Mouse (Mus musculus) midbrain, embryonic 16.5 days (tissue): ENCODE data around the gene Mprip. TPM values are rescaled to one million over a fixed set of nuclear protein-coding genes. Genes with fewer than 3 reads are reported as not detected.

Experiments used
- ATAC-seq: fragments of 200-750 bp; cut with Nextera tagmentation; 2 replicates; pipeline ENCODE4 v1.8.0; 2017; ENCODE audit warnings: moderate TSS enrichment
- H3K27ac ChIP-seq: fragments of 300-500 bp; sonication (generic); 2 replicates; pipeline ENCODE4 v1.5.1; 2014; ENCODE audit warnings: mild to moderate bottlenecking, low read length, mixed read lengths
- H3K27me3 ChIP-seq: fragments of 300-500 bp; sonication (generic); 2 replicates; pipeline ENCODE4 v1.6.1; 2014; ENCODE audit warnings: low read depth, low read length, mixed read lengths; ENCODE audit not compliant: control insufficient read depth, insufficient read depth
- H3K36me3 ChIP-seq: fragments of 300-500 bp; sonication (generic); 2 replicates; pipeline ENCODE4 v1.6.1; 2014; ENCODE audit warnings: mild to moderate bottlenecking, low read length, moderate library complexity, mixed read lengths; ENCODE audit not compliant: control insufficient read depth, insufficient read depth
- H3K4me1 ChIP-seq: fragments of 300-500 bp; sonication (generic); 2 replicates; pipeline ENCODE4 v1.6.1; 2014; ENCODE audit warnings: mild to moderate bottlenecking, low read length, mixed read lengths; ENCODE audit not compliant: control insufficient read depth, insufficient read depth
- H3K4me2 ChIP-seq: fragments of 300-500 bp; sonication (generic); 2 replicates; pipeline ENCODE4 v1.6.1; 2014; ENCODE audit warnings: mild to moderate bottlenecking, low read length, mixed read lengths
- H3K4me3 ChIP-seq: fragments of 300-500 bp; sonication (generic); 2 replicates; pipeline ENCODE4 v1.5.1; 2014; ENCODE audit warnings: low read depth, mild to moderate bottlenecking, low read length, moderate library complexity, mixed read lengths
- H3K9ac ChIP-seq: fragments of 300-500 bp; sonication (generic); 2 replicates; pipeline ENCODE4 v1.6.1; 2014; ENCODE audit warnings: low read depth, low read length, mixed read lengths
- H3K9me3 ChIP-seq: fragments of 300-500 bp; sonication (generic); replicated peaks from 2 replicates; pipeline ENCODE4 v1.6.1; 2014; ENCODE audit warnings: mild to moderate bottlenecking, low read length, mixed read lengths; ENCODE audit not compliant: control insufficient read depth, poor library complexity, severe bottlenecking
- WGBS: fragments of 180-500 bp; shearing (Covaris S2); extraction: QIAGEN DNeasy Blood & Tissue Kit; methylation state at CpG from one replicate; pipeline ENCODE4 v1.1.7; 2014; 5-methylcytosine and 5-hydroxymethylcytosine counted together
- polyA plus RNA-seq: library from polyadenylated mRNA; unstranded; fragments of >200 nt; fragmentation: Nextera tagmentation; extraction: Ambion mirVana; gene quantifications from 2 replicates; pipeline ENCODE4 v1.2.1, GENCODE M21; 2015

The Mprip gene
- polyA plus RNA-seq, 1 experiment from 2014 or later: 35.8 TPM

- peaks cover 14% of the 10 kb centered on the region for H3K36me3 ChIP-seq
- no peak overlapping the region for H3K27ac ChIP-seq
- no peak overlapping the region for H3K4me2 ChIP-seq
- peaks cover 11% of the 10 kb centered on the region for H3K4me1 ChIP-seq
- no peak overlapping the region for H3K9ac ChIP-seq
- WGBS: 85% methylated on average over 3 of the region's 3 CpGs
- no peak overlapping the region for H3K4me3 ChIP-seq
- ATAC-seq: no peak
- H3K9me3 ChIP-seq: no peaks in the 10 kb centered on the region
- H3K27me3 ChIP-seq: no peaks in the 10 kb centered on the region
These were observed 152.2 kb downstream of the Mprip start for GRCm38 (mm10) chr11:59813276-59813675.

- Histone ChIP-seq H3K27ac (no peak overlapping the region), H3K4me2 (no peak overlapping the region), H3K27me3 (no peaks in the 10 kb centered on the region), H3K36me3 (peaks cover 23% of the 10 kb centered on the region), H3K4me1 (0 out of 2 replicates have a peak, but pooled peaks cover 2% of the 10 kb centered on the region), H3K9me3 (no peaks in the 10 kb centered on the region), H3K4me3 (no peak overlapping the region), H3K9ac (no peak overlapping the region)
- WGBS: 72% methylated on average over 1 of the region's 1 CpGs
- ATAC-seq: no peak
These were observed 153.2 kb downstream of the Mprip start for GRCm38 (mm10) chr11:59814311-59814710.

GRCm38 (mm10) chr11:59814936-59815335, 153.8 kb downstream of the Mprip start:
- Histone ChIP-seq H3K36me3 (peaks cover 28% of the 10 kb centered on the region), H3K27ac (no peak overlapping the region), H3K9me3 (no peaks in the 10 kb centered on the region), H3K9ac (no peak overlapping the region), H3K27me3 (no peaks in the 10 kb centered on the region), H3K4me1 (0 out of 2 replicates have a peak, but pooled peaks cover 2% of the 10 kb centered on the region), H3K4me3 (no peak overlapping the region), H3K4me2 (no peak overlapping the region)
- 94% methylated on average over 6 of the region's 6 CpGs for WGBS
- ATAC-seq: no peak

GRCm38 (mm10) chr11:59815482-59816065, 154.5 kb downstream of the Mprip start:
- ATAC-seq: no peak
- Histone ChIP-seq H3K4me3 (no peak overlapping the region), H3K9ac (no peak overlapping the region), H3K27me3 (no peaks in the 10 kb centered on the region), H3K27ac (no peak overlapping the region), H3K4me2 (no peak overlapping the region), H3K9me3 (no peaks in the 10 kb centered on the region), H3K36me3 (peaks cover 29% of the 10 kb centered on the region), H3K4me1 (0 out of 2 replicates have a peak, but pooled peaks cover 2% of the 10 kb centered on the region)
- 92% methylated on average over 6 of the region's 6 CpGs for WGBS

GRCm38 (mm10) chr11:59817916-59818315, 156.8 kb downstream of the Mprip start:
- Histone ChIP-seq H3K36me3 (peaks cover 42% of the 10 kb centered on the region), H3K9ac (no peak overlapping the region), H3K4me1 (no peaks in the 10 kb centered on the region), H3K9me3 (no peaks in the 10 kb centered on the region), H3K27me3 (no peaks in the 10 kb centered on the region), H3K4me3 (no peak overlapping the region), H3K27ac (no peak overlapping the region), H3K4me2 (no peak overlapping the region)
- WGBS: 97% methylated on average over 3 of the region's 3 CpGs
- no peak for ATAC-seq

- Histone ChIP-seq H3K9me3 (no peaks in the 10 kb centered on the region), H3K9ac (no peak overlapping the region), H3K27me3 (no peaks in the 10 kb centered on the region), H3K4me3 (no peak overlapping the region), H3K4me2 (no peak overlapping the region), H3K36me3 (peaks cover 55% of the 10 kb centered on the region), H3K4me1 (no peaks in the 10 kb centered on the region), H3K27ac (no peak overlapping the region)
- 92% methylated on average over 3 of the region's 3 CpGs for WGBS
- ATAC-seq: no peak
These were observed 160.5 kb downstream of the Mprip start for GRCm38 (mm10) chr11:59821625-59822024.

Other genes starting within 250 kb of the Mprip start
- 17.9 and 18.3 TPM in 2 replicates for gene Jmjd4, start 211.3 kb upstream of the Mprip start, polyA plus RNA-seq
- 557 and 614 TPM in 2 replicates for gene Snap47, start 210.1 kb upstream of the Mprip start, polyA plus RNA-seq
- gene Zfp867, start 188.8 kb upstream of the Mprip start, polyA plus RNA-seq: 14.2 and 14.4 TPM in 2 replicates
- 13.4 TPM in 2 replicates for gene Zkscan17, start 134.6 kb upstream of the Mprip start, polyA plus RNA-seq
- gene Nlrp3, start 119.7 kb upstream of the Mprip start, polyA plus RNA-seq: 0.09 and 0.34 TPM in 2 replicates
- gene Olfr222, start 85.1 kb upstream of the Mprip start, polyA plus RNA-seq: not detected in 2 replicates
- gene Olfr223, start 68.0 kb upstream of the Mprip start, polyA plus RNA-seq: not detected in 2 replicates
- 13.4 and 19.4 TPM in 2 replicates for gene Pld6, start 126.3 kb downstream of the Mprip start, polyA plus RNA-seq
- gene Flcn, start 148.7 kb downstream of the Mprip start, polyA plus RNA-seq: 45.2 and 48.2 TPM in 2 replicates
- gene Nt5m, start 178.1 kb downstream of the Mprip start, polyA plus RNA-seq: 68.5 and 75.8 TPM in 2 replicates
- gene Cops3, start 178.5 kb downstream of the Mprip start, polyA plus RNA-seq: 174 and 180 TPM in 2 replicates